Mouse (Mus musculus): ENCODE results near the gene 9930111J21Rik2. TPM values are rescaled to one million over a fixed set of nuclear protein-coding genes. Genes with fewer than 3 reads are reported as not detected.
"Not testable (repeated sequence)": the region's sequence is repeated elsewhere in the genome, so short reads cannot be mapped to it uniquely, and the experiment has no call there.

9930111J21Rik2 gene
- total RNA-seq, 2 experiments from 2014 or later: 1.6 to 2.8 TPM

- not testable (repeated sequence) for DNase-seq (ENCODE audit: low spot score in 2 of 2)
These were observed 72.7 kb downstream of the 9930111J21Rik2 start, which contains the start of gene Olfr56 for GRCm38 (mm10) chr11:48978240-48978939. Olfr56 (plus strand) TSS chr11:48978889.

- DNase-seq (ENCODE audit: low spot score in 2 of 2): not testable (repeated sequence)
These were observed 76.4 kb downstream of the 9930111J21Rik2 start for GRCm38 (mm10) chr11:48974686-48975085.

Other genes starting within 250 kb of the 9930111J21Rik2 start
- 10 to 100 TPM; 62.4 to 69.7 TPM for gene Trim41, start 233.9 kb downstream of the 9930111J21Rik2 start, total RNA-seq (2021)
- 10 to 100 TPM in 1 of 2 experiments, 1 to 10 TPM in 1; 9.5 to 14.2 TPM for gene Trim7, start 225.1 kb downstream of the 9930111J21Rik2 start, total RNA-seq (2021)
- 1 to 10 TPM; 5.3 to 5.4 TPM for gene Gm12184, start 224.6 kb downstream of the 9930111J21Rik2 start, total RNA-seq (2021)
- gene Irgm1, start 179.6 kb downstream of the 9930111J21Rik2 start, total RNA-seq (2021): 10 to 100 TPM; 17.3 to 20.1 TPM
- under 1 TPM; 0.73 to 0.96 TPM for gene Gm5431, start 149.0 kb downstream of the 9930111J21Rik2 start, total RNA-seq (2021)
- 1 to 10 TPM; 8.2 to 9.1 TPM for gene Psme2b, start 105.1 kb downstream of the 9930111J21Rik2 start, total RNA-seq (2021)
- under 1 TPM; 0.14 to 0.28 TPM for gene Olfr56, start 72.4 kb downstream of the 9930111J21Rik2 start, total RNA-seq (2021)
- gene 9930111J21Rik1, start 71.8 kb downstream of the 9930111J21Rik2 start, total RNA-seq (2021): 1 to 10 TPM; 1.5 to 1.6 TPM
- gene Gm12185, start 59.0 kb downstream of the 9930111J21Rik2 start, total RNA-seq (2021): 1 to 10 TPM in 1 of 2 experiments, under 1 TPM in 1; 0.87 to 2.5 TPM
- gene Tgtp1, start 57.1 kb downstream of the 9930111J21Rik2 start, total RNA-seq (2021): 1 to 10 TPM; 1.9 to 4.2 TPM
- 1 to 10 TPM in 1 of 2 experiments, not detected in 1; 1.2 TPM for gene Tgtp2, start 13.0 kb upstream of the 9930111J21Rik2 start, total RNA-seq (2021)
- gene Ifi47, start 25.3 kb upstream of the 9930111J21Rik2 start, total RNA-seq (2021): 1 to 10 TPM; 3.3 to 6.7 TPM
- gene Olfr1396, start 63.6 kb upstream of the 9930111J21Rik2 start, total RNA-seq (2021): under 1 TPM; 0.25 TPM
- gene Olfr1395, start 91.0 kb upstream of the 9930111J21Rik2 start, total RNA-seq (2021): not detected
- not detected for gene Olfr1394, start 103.1 kb upstream of the 9930111J21Rik2 start, total RNA-seq (2021)
- gene Btnl9, start 135.9 kb upstream of the 9930111J21Rik2 start, total RNA-seq (2021): 10 to 100 TPM; 15.6 to 16.7 TPM
- gene Zfp62, start 152.1 kb upstream of the 9930111J21Rik2 start, total RNA-seq (2021): 10 to 100 TPM; 47.3 to 48.7 TPM
- gene Mgat1, start 192.9 kb upstream of the 9930111J21Rik2 start, total RNA-seq (2021): 100 to 1,000 TPM; 104 to 109 TPM
- gene Olfr1393, start 227.1 kb upstream of the 9930111J21Rik2 start, total RNA-seq (2021): under 1 TPM; 0.20 to 0.36 TPM
- gene Olfr1392, start 234.0 kb upstream of the 9930111J21Rik2 start, total RNA-seq (2021): under 1 TPM in 1 of 2 experiments, not detected in 1; 0.20 TPM

Data from adrenal gland, postnatal 4 days (tissue).